Mouse (Mus musculus) liver, embryonic 11.5 days (tissue): ENCODE data around the gene Hpcal1. TPM values are rescaled to one million over a fixed set of nuclear protein-coding genes. Genes with fewer than 3 reads are reported as not detected.
A peak's percentile ranks its signal among the peaks of the same experiment; 100 is the strongest.

ENCODE experiments used
- ATAC-seq: fragments of 200-750 bp; cut with Nextera tagmentation; replicated peaks from 2 replicates; pipeline ENCODE4 v1.8.0; 2017; ENCODE audit warnings: moderate number of reproducible peaks, mild to moderate bottlenecking, moderate TSS enrichment, moderate library complexity; ENCODE audit not compliant: low FRiP score
- DNase-seq: peaks from one replicate; pipeline ENCODE4 v3.0.0-alpha.2; 2017; ENCODE audit warnings: low spot score
- H3K27ac ChIP-seq: fragments of 300-500 bp; sonication (generic); 2 replicates; pipeline ENCODE4 v1.5.1; 2014; ENCODE audit warnings: mild to moderate bottlenecking, low read depth, low read length, control low read depth
- H3K27me3 ChIP-seq: fragments of 300-500 bp; sonication (generic); replicated peaks from 2 replicates; pipeline ENCODE4 v1.6.1; 2014; ENCODE audit warnings: low read length, mixed read lengths; ENCODE audit not compliant: control insufficient read depth, insufficient read depth
- H3K36me3 ChIP-seq: fragments of 300-500 bp; sonication (generic); 2 replicates; pipeline ENCODE4 v1.6.1; 2014; ENCODE audit warnings: mild to moderate bottlenecking, low read length, moderate library complexity, mixed read lengths; ENCODE audit not compliant: control insufficient read depth, insufficient read depth
- H3K4me1 ChIP-seq: fragments of 300-500 bp; sonication (generic); replicated peaks from 2 replicates; pipeline ENCODE4 v1.6.1; 2014; ENCODE audit warnings: low read length, mixed read lengths; ENCODE audit not compliant: control insufficient read depth, insufficient read depth
- H3K4me2 ChIP-seq: fragments of 300-500 bp; sonication (generic); 2 replicates; pipeline ENCODE4 v1.6.1; 2014; ENCODE audit warnings: mild to moderate bottlenecking, control low read depth, moderate library complexity
- H3K4me3 ChIP-seq: fragments of 300-500 bp; sonication (generic); 2 replicates; pipeline ENCODE4 v1.5.1; 2014; ENCODE audit warnings: low read depth, low read length, control low read depth
- H3K9ac ChIP-seq: fragments of 300-500 bp; sonication (generic); 2 replicates; pipeline ENCODE4 v1.6.1; 2014; ENCODE audit warnings: low read depth, low read length, control low read depth
- H3K9me3 ChIP-seq: fragments of 300-500 bp; sonication (generic); 2 replicates; pipeline ENCODE4 v1.6.1; 2016; ENCODE audit warnings: low read length, inconsistent platforms, mixed read lengths; ENCODE audit not compliant: control insufficient read depth
- WGBS: fragments of 180-500 bp; shearing (Covaris S2); extraction: QIAGEN DNeasy Blood & Tissue Kit; methylation state at CpG from one replicate; pipeline ENCODE4 v1.1.7; 2014; 5-methylcytosine and 5-hydroxymethylcytosine counted together
- polyA plus RNA-seq: library from polyadenylated mRNA; unstranded; fragments of >200 nt; fragmentation: Nextera tagmentation; extraction: Ambion mirVana; gene quantifications from 2 replicates; pipeline ENCODE4 v1.2.1, GENCODE M21; 2014

The Hpcal1 gene
- polyA plus RNA-seq, 1 experiment from 2014 or later = 30.2 TPM

DNA sequence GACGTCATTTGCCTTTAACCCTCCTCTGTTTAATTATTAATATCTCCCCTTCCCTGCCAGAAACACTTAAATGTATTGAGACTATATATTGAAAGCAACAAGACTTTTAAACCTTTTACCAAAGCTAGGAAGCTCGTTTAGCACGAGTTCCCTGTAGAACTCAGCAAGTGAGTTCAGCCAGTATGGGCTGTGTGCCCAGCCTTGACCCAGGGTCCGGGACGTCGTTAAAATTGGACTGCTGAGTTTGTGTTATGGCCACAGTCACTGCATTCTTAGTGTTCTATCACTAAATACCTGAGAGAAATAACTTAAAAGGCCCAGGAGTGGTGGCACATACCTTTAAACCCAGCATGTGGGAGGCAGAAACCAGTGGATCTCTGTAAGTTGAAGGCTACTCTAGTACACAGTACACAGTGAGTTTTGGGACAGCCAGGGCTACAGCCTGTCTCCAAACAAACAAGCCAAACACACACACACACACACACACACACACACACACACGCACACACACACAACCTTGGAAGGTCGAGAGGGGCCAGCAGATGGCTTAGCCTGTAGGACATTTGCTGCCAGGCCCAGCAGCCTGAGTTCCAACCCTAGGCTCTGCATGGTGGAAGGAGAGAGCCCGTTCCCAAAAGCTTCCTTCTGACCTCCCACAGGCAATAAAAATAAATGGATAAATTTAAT lies 11.7 kb downstream of the Hpcal1 start:
- DNase-seq (no peak), ATAC-seq (no peak)
- Histone ChIP-seq H3K4me3 (no peak overlapping the region), H3K4me2 (no peak overlapping the region), H3K4me1 (peaks cover 12% of the 10 kb centered on the region; the same call in 1 of the 2 replicates), H3K36me3 (no peaks in the 10 kb centered on the region), H3K27ac (no peak overlapping the region), H3K9me3 (no peaks in the 10 kb centered on the region), H3K27me3 (no peaks in the 10 kb centered on the region), H3K9ac (no peak overlapping the region)
- 61% methylated on average over 9 of the region's 9 CpGs for WGBS

DNA sequence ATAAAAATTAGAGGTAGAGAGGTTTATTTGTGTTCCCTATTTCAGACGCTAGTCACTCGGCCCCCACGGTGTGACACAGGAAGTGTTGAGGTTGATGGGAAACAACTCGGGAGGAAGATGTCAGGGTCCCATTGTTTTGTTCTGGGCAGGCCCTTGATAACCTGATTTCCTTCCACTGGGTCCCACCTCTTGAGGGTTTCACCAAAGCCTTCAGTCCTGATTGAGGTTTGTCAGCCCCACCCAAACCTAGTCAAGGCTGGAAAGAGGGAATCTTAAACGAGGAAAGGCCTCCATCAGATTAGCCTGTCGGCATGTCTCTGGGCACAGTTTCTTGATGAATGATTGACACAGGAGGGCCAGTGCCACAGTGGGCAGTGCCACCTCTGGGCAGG lies 12.3 kb downstream of the Hpcal1 start:
- H3K27ac ChIP-seq = no peak overlapping the region

DNA sequence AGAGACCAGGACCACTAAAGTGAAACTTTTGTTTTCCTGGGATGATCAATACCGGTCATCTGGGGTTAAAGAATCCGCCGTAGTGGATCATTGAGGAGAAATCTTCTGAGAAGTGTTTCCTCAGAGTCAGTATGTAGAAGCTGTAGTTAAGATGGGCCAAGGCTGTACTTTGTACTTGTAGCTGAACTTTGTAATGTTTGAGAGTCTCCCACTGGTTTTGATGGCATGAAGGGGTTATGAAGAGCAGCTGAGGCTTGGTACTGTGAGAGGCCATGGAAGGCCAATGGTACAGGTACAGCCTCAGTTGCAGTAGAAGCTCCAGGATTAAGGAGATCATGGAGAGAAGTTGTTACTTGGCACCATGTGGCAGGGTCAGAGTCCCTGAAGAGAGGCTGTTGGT lies 13.2 kb downstream of the Hpcal1 start:
- WGBS = 81% methylated on average over 3 of the region's 3 CpGs
- no peaks in the 10 kb centered on the region for H3K36me3 ChIP-seq
- no peak overlapping the region for H3K4me2 ChIP-seq
- H3K9me3 ChIP-seq = no peaks in the 10 kb centered on the region
- DNase-seq (no peak), ATAC-seq (no peak)
- no peak overlapping the region for H3K4me3 ChIP-seq
- no peak overlapping the region for H3K9ac ChIP-seq
- no peak overlapping the region for H3K27ac ChIP-seq
- H3K27me3 ChIP-seq = no peaks in the 10 kb centered on the region
- peaks cover 9% of the 10 kb centered on the region; the same call in 1 of the 2 replicates for H3K4me1 ChIP-seq

More for the DNA sequence above, 12.3 kb downstream of the Hpcal1 start:
- Histone ChIP-seq H3K36me3 (no peaks in the 10 kb centered on the region), H3K4me2 (no peak overlapping the region), H3K4me3 (no peak overlapping the region), H3K4me1 (peaks cover 12% of the 10 kb centered on the region; the same call in 1 of the 2 replicates), H3K27me3 (no peaks in the 10 kb centered on the region), H3K9ac (no peak overlapping the region), H3K9me3 (no peaks in the 10 kb centered on the region)
- ATAC-seq = no peak
- 49% methylated on average over 6 of the region's 6 CpGs for WGBS
- DNase-seq = no peak

DNA sequence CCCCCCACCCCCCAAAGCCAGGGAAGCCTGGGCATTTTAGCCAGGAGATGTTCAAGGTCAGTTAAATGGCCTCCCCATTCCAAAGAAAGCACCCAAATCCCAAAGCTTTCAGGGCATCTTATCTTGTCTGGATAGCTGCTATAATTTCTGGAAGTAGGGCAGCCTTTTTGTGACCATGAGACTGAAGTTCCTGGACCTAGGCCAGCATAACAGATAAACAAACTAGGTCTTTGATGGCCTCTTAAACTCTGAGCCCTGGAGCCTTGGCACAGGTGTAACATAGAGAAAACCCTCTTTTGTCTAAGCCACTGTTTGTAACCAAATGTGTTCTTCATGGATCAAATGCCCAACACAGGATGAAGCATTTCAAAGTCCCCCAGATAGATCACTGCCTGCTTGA lies 16.8 kb downstream of the Hpcal1 start:
- no peaks in the 10 kb centered on the region for H3K36me3 ChIP-seq

DNA sequence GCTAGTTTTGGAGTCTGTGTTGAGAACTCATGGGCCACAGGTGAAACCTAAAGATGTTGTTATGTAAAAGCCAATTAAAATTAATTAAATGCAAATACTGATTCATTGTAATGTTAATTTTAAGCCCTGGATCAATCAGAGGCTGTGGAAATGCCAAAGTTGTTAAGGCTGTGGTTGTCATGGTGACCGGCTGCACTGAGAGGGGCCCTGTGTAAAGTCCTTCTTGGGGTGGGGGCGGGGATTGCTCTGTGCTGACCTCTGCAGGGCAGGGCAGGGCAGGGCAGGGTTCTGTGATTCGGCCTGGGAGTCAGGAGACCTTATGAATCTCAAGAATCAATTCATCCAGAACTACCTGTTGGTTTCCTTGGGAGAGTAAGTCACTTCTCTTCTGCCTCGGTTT lies 18.8 kb downstream of the Hpcal1 start:
- DNase-seq (no peak), ATAC-seq (peak; percentile 60; the same call in 1 of the 2 replicates)
- no peak overlapping the region for H3K4me3 ChIP-seq
- H3K27me3 ChIP-seq = no peaks in the 10 kb centered on the region
- no peak overlapping the region for H3K9ac ChIP-seq
- H3K4me1 ChIP-seq = peaks cover 15% of the 10 kb centered on the region
- H3K27ac ChIP-seq = no peak overlapping the region
- H3K4me2 ChIP-seq = no peak overlapping the region
- WGBS = 45% methylated on average over 4 of the region's 4 CpGs
- no peaks in the 10 kb centered on the region for H3K36me3 ChIP-seq
- no peaks in the 10 kb centered on the region for H3K9me3 ChIP-seq

More for the DNA sequence above, 16.8 kb downstream of the Hpcal1 start:
- no peaks in the 10 kb centered on the region for H3K27me3 ChIP-seq
- no peak overlapping the region for H3K27ac ChIP-seq
- H3K4me3 ChIP-seq = no peak overlapping the region
- DNase-seq = no peak
- ATAC-seq = no peak
- no peaks in the 10 kb centered on the region for H3K9me3 ChIP-seq
- peaks cover 15% of the 10 kb centered on the region for H3K4me1 ChIP-seq
- H3K9ac ChIP-seq = no peak overlapping the region
- no peak overlapping the region for H3K4me2 ChIP-seq

DNA sequence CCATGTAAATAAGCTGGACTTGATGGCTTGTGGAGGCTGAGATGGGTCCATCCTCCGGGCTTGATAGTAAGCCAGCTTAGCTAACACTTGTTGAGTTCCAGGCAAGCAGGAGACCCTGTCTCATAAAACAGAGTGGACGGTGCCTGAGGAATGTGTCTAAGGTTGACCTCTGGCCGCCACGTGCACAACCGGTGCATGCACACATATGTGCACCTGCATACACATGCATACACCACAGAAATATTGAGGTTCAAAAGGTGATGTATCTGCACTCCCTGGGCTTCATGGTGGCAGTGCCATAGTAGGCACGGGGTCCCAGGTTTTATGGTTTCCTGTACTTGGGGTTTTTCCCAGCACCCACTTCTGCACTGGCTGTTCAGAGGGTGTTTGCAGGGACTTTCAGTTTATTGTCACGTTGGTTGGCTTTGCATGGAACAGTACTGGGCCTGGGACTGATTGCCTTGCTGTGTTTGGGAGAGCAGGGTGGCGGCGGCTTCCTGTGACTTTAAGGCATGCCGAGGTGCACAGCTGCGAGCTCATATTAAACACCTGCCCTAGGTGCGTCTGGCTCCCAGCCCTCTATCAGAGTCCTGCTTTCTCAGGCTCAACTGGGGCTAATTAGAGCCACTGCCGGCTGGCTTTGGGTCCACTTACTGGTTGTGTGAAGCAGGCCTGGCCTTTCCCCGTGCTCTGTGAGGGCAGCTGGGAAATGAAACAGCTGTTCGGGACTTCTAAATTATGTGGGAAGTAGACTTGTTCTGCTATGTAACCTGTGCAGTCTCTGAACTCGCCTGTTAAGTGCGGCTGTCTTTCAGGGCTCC lies 19.5 kb downstream of the Hpcal1 start:
- DNase-seq (no peak), ATAC-seq (peak; percentile 13; the same call in 1 of the 2 replicates)
- Histone ChIP-seq H3K9me3 (no peaks in the 10 kb centered on the region), H3K4me1 (peaks cover 19% of the 10 kb centered on the region), H3K9ac (no peak overlapping the region), H3K27ac (no peak overlapping the region), H3K4me2 (no peak overlapping the region), H3K4me3 (no peak overlapping the region), H3K36me3 (no peaks in the 10 kb centered on the region), H3K27me3 (no peaks in the 10 kb centered on the region)
- WGBS = 67% methylated on average over 17 of the region's 17 CpGs

DNA sequence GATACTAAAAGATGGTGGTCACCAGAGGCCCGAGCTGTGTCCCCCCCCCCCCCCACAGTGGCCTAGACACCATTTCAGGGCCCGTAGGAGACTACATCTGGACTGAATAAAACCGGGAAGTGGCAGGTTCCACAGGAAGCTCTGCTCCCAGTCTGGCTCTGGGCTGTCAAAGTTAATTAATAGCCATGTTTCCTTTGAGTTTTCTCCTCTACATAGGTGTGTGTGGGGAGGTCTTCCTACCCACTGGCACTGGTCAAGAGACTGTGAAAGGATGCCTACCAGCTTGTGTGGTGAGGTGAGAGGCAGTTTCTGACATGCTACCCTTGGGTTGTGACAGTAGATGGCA lies 20.1 kb downstream of the Hpcal1 start:
- H3K27ac ChIP-seq = no peak overlapping the region
- DNase-seq (no peak), ATAC-seq (no peak)
- H3K9ac ChIP-seq = no peak overlapping the region
- H3K4me3 ChIP-seq = no peak overlapping the region
- no peak overlapping the region for H3K4me2 ChIP-seq
- no peaks in the 10 kb centered on the region for H3K27me3 ChIP-seq
- H3K4me1 ChIP-seq = peaks cover 25% of the 10 kb centered on the region
- WGBS = 27% methylated on average over 3 of the region's 3 CpGs
- H3K36me3 ChIP-seq = no peaks in the 10 kb centered on the region
- no peaks in the 10 kb centered on the region for H3K9me3 ChIP-seq

DNA sequence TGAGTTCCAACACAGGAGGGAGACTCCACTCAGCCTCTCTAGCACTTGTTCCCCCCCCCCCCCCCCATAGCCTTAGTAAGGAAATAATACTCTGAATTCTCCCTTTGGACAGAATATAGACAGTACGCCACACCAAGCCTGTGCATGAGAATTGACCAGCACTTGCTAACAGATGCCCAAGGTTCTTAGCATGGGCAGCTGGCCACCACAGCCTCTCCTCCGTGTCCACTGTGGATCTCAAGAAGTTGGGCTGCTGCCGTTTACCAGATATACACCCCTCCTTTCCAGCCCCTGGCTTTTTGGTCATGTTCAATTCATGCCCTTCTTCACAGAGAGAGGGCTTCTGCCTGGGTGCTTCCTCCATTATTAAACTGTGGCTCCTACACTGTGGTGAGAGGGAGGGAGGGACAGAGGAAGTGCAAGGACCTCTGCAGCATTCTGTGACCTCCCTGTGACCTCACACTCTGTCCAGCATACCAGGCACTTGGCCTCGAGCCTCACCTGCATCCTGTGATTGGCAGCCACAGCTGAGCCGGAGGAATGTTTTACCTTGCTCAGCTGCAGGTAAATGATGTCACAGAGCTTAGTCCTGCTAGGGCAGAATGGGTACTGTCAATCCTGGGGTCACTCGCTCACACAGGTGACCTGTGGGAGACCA lies 21.2 kb downstream of the Hpcal1 start:
- no peaks in the 10 kb centered on the region for H3K36me3 ChIP-seq
- no peak overlapping the region for H3K4me3 ChIP-seq
- 54% methylated on average over 6 of the region's 6 CpGs for WGBS
- H3K27me3 ChIP-seq = no peaks in the 10 kb centered on the region
- H3K9ac ChIP-seq = no peak overlapping the region
- H3K27ac ChIP-seq = no peak overlapping the region
- no peaks in the 10 kb centered on the region for H3K9me3 ChIP-seq
- no peak for DNase-seq
- H3K4me2 ChIP-seq = no peak overlapping the region
- peaks cover 34% of the 10 kb centered on the region for H3K4me1 ChIP-seq
- no peak for ATAC-seq
